Mouse (Mus musculus): ENCODE results near the gene Edem3.
A peak's percentile ranks its signal among the peaks of the same experiment; 100 is the strongest.

The Edem3 gene

GRCm38 (mm10) chr1:151754881-151755659 is at the start of gene Edem3:
Gene Edem3 (plus strand): TSS chr1:151755371.
- peak; percentile 92 to 98 for DNase-seq (ENCODE audit: low spot score in 2 of 2)

- peak; percentile 66 to 79 for DNase-seq (ENCODE audit: low spot score in 2 of 2)
Observed at GRCm38 (mm10) chr1:151705723-151706396, 49.3 kb upstream of the Edem3 start.

- no peak for DNase-seq (ENCODE audit: low spot score in 2 of 2)
Observed at GRCm38 (mm10) chr1:151706397-151706752, 48.8 kb upstream of the Edem3 start.

- no peak for DNase-seq (ENCODE audit: low spot score in 2 of 2)
Observed at GRCm38 (mm10) chr1:151708966-151709733, 46.0 kb upstream of the Edem3 start.

- DNase-seq (ENCODE audit: low spot score in 2 of 2) = no peak
Observed at GRCm38 (mm10) chr1:151709734-151710022, 45.5 kb upstream of the Edem3 start.

- DNase-seq (ENCODE audit: low spot score in 2 of 2) = no peak
Observed at GRCm38 (mm10) chr1:151710424-151711055, 44.6 kb upstream of the Edem3 start.

GRCm38 (mm10) chr1:151711062-151711461 is 44.1 kb upstream of the Edem3 start:
- DNase-seq (ENCODE audit: low spot score in 2 of 2) = no peak

- DNase-seq (ENCODE audit: low spot score in 2 of 2) = no peak
Observed at GRCm38 (mm10) chr1:151712664-151713063, 42.5 kb upstream of the Edem3 start.

- DNase-seq (ENCODE audit: low spot score in 2 of 2) = no peak
Observed at GRCm38 (mm10) chr1:151713622-151714021, 41.5 kb upstream of the Edem3 start.

GRCm38 (mm10) chr1:151716024-151716710 is 39.0 kb upstream of the Edem3 start:
- peak in 1 of 2 experiments; percentile 38 for DNase-seq (ENCODE audit: low spot score in 2 of 2)

- DNase-seq (ENCODE audit: low spot score in 2 of 2) = peak in 1 of 2 experiments; percentile 41
Observed at GRCm38 (mm10) chr1:151717624-151718023, 37.5 kb upstream of the Edem3 start.

GRCm38 (mm10) chr1:151718575-151718974 is 36.6 kb upstream of the Edem3 start:
- no peak for DNase-seq (ENCODE audit: low spot score in 2 of 2)

GRCm38 (mm10) chr1:151719911-151720310 is 35.3 kb upstream of the Edem3 start:
- DNase-seq (ENCODE audit: low spot score in 2 of 2) = no peak

- no peak for DNase-seq (ENCODE audit: low spot score in 2 of 2)
Observed at GRCm38 (mm10) chr1:151720566-151720965, 34.6 kb upstream of the Edem3 start.

GRCm38 (mm10) chr1:151721357-151721983 is 33.7 kb upstream of the Edem3 start:
- DNase-seq (ENCODE audit: low spot score in 2 of 2) = no peak

GRCm38 (mm10) chr1:151723771-151724170 is 31.4 kb upstream of the Edem3 start:
- no peak for DNase-seq (ENCODE audit: low spot score in 2 of 2)

GRCm38 (mm10) chr1:151725590-151725989 is 29.6 kb upstream of the Edem3 start:
- no peak for DNase-seq (ENCODE audit: low spot score in 2 of 2)

GRCm38 (mm10) chr1:151726358-151726757 is 28.8 kb upstream of the Edem3 start:
- no peak for DNase-seq (ENCODE audit: low spot score in 2 of 2)

- DNase-seq (ENCODE audit: low spot score in 2 of 2) = no peak
Observed at GRCm38 (mm10) chr1:151728141-151728540, 27.0 kb upstream of the Edem3 start.

- DNase-seq (ENCODE audit: low spot score in 2 of 2) = no peak
Observed at GRCm38 (mm10) chr1:151737146-151737545, 18.0 kb upstream of the Edem3 start.

GRCm38 (mm10) chr1:151741199-151741621 is 14.0 kb upstream of the Edem3 start:
- no peak for DNase-seq (ENCODE audit: low spot score in 2 of 2)
